Mouse (Mus musculus): ENCODE measurements at regions not wholly inside any gene's neighbourhood (a gene's known extent, or its start where the extent isn't known, plus 50 kb on each side); places are given as distances from the start of the nearest gene placed in this dataset.

DNA sequence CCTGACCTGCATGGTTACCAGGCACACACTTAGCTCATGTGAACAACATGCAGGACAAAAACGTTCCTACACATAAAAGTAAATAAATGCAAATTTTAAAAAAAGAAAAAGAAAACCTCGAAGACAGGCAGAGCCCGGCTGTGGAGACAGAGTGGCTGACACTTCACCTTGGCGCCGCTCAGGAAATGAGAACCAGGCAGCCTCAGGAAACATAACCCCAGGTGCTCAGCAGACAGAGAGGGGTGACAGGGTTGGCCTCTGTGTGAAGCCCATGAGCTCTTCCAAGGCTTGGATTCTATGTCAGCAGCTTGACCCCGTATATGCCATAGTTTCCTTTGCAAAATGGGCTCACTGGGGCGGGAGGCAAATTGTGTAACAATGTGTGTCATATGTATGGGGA, 226.7 kb upstream of the Sulf2 start:
- TF ChIP-seq CTCF (conservative IDR thresholded peaks at IDR 0.05; ENCODE audit: low read length) (no peak), POU5F1 (IDR thresholded peaks at IDR 0.05; ENCODE audit: borderline replicate concordance, low read length) (no peak)
